8 mouse cellular contexts compared by ENCODE assay signal in genomic region chr1:36683810-36684467, GRCm38 (mm10). TPM values are rescaled to one million over a fixed set of nuclear protein-coding genes. Genes with fewer than 3 reads are reported as not detected.
DNase-seq lines count a peak whose midpoint lies in the region; ATAC-seq and TF ChIP-seq lines count a peak whose summit lies in the region.

No protein-coding gene starts in this region.

- H3K9ac ChIP-seq in embryonic facial prominence, embryonic 15.5 days, result no peak overlapping the region
- H3K9ac ChIP-seq in heart, embryonic 14.5 days (ENCODE audit: low read length), result no peak overlapping the region
- no peak overlapping the region for H3K9ac ChIP-seq in liver, embryonic 12.5 days
- H3K9ac ChIP-seq in neural tube, embryonic 11.5 days (ENCODE audit: low read length), result no peak overlapping the region
- H3K9ac ChIP-seq in stomach, embryonic 15.5 days, result no peak overlapping the region

- DNase-seq in adrenal gland, postnatal 36 days, result peak; percentile 83 to 88
- DNase-seq in kidney, postnatal 14 days, result peak; percentile 89
- DNase-seq in neural tube, embryonic 11.5 days (ENCODE audit: low spot score), result peak; percentile 83

- WGBS in embryonic facial prominence, embryonic 15.5 days, result 9% methylated on average over 13 of the region's 13 CpGs
- WGBS in heart, embryonic 14.5 days, result 11% methylated on average over 13 of the region's 13 CpGs
- 9% methylated on average over 13 of the region's 13 CpGs for WGBS in liver, embryonic 12.5 days (ENCODE audit: insufficient replicate concordance)
- WGBS in neural tube, embryonic 11.5 days, result 15% methylated on average over 13 of the region's 13 CpGs
- 9% methylated on average over 13 of the region's 13 CpGs for WGBS in stomach, embryonic 15.5 days

- H3K9me3 ChIP-seq in embryonic facial prominence, embryonic 15.5 days (replicated peaks), result no peaks in the 10 kb centered on the region
- H3K9me3 ChIP-seq in heart, embryonic 14.5 days (ENCODE audit: control insufficient read depth, low read length), result no peaks in the 10 kb centered on the region
- H3K9me3 ChIP-seq in liver, embryonic 12.5 days (replicated peaks), result no peaks in the 10 kb centered on the region
- no peaks in the 10 kb centered on the region for H3K9me3 ChIP-seq in neural tube, embryonic 11.5 days (ENCODE audit: control insufficient read depth, low read length)
- no peaks in the 10 kb centered on the region for H3K9me3 ChIP-seq in stomach, embryonic 15.5 days

- H3ac ChIP-seq in C2C12 (ENCODE audit: control insufficient read depth, insufficient read length, low read depth), result no peak overlapping the region

- TF ChIP-seq CTCF in C2C12 (IDR thresholded peaks at IDR 0.05; ENCODE audit: control insufficient read depth, insufficient read depth, insufficient read length), result peak; percentile 84

- H3K4me3 ChIP-seq in C2C12 (ENCODE audit: insufficient read depth, poor library complexity, severe bottlenecking), result no peak overlapping the region
- no peak overlapping the region for H3K4me3 ChIP-seq in embryonic facial prominence, embryonic 15.5 days (replicated peaks)
- no peak overlapping the region for H3K4me3 ChIP-seq in heart, embryonic 14.5 days (ENCODE audit: control insufficient read depth in 1 of 2, insufficient read depth in 1 of 2, low read depth in 1 of 2, low read length in 2 of 2)
- H3K4me3 ChIP-seq in liver, embryonic 12.5 days, result no peak overlapping the region
- H3K4me3 ChIP-seq in neural tube, embryonic 11.5 days (ENCODE audit: low read depth, low read length), result no peak overlapping the region
- no peak overlapping the region for H3K4me3 ChIP-seq in stomach, embryonic 15.5 days (replicated peaks)

- H3K27ac ChIP-seq in embryonic facial prominence, embryonic 15.5 days (replicated peaks), result no peak overlapping the region
- no peak overlapping the region for H3K27ac ChIP-seq in heart, embryonic 14.5 days (replicated peaks in 1 of 2; ENCODE audit: control insufficient read depth in 1 of 2, insufficient read depth in 1 of 2, low read depth in 2 of 2, low read length in 2 of 2)
- H3K27ac ChIP-seq in liver, embryonic 12.5 days, result no peak overlapping the region
- H3K27ac ChIP-seq in neural tube, embryonic 11.5 days (ENCODE audit: low read depth, low read length), result no peak overlapping the region
- H3K27ac ChIP-seq in stomach, embryonic 15.5 days, result no peak overlapping the region

- H3K36me3 ChIP-seq in C2C12 (ENCODE audit: control insufficient read depth, insufficient read depth), result no peaks in the 10 kb centered on the region
- H3K36me3 ChIP-seq in embryonic facial prominence, embryonic 15.5 days, result no peaks in the 10 kb centered on the region
- no peaks in the 10 kb centered on the region for H3K36me3 ChIP-seq in heart, embryonic 14.5 days (ENCODE audit: control insufficient read depth, insufficient read depth, low read length)
- no peaks in the 10 kb centered on the region for H3K36me3 ChIP-seq in liver, embryonic 12.5 days
- H3K36me3 ChIP-seq in neural tube, embryonic 11.5 days (ENCODE audit: control insufficient read depth, insufficient read depth, low read length), result no peaks in the 10 kb centered on the region
- H3K36me3 ChIP-seq in stomach, embryonic 15.5 days, result no peaks in the 10 kb centered on the region

- peak; percentile 76; the same call in 1 of the 2 replicates for ATAC-seq in embryonic facial prominence, embryonic 15.5 days (ENCODE audit: insufficient number of reproducible peaks, low FRiP score, low TSS enrichment, low read depth)
- ATAC-seq in heart, embryonic 14.5 days (ENCODE audit: insufficient number of reproducible peaks, insufficient read depth, low FRiP score, low read depth), result peak; percentile 56; the same call in 1 of the 2 replicates
- ATAC-seq in liver, embryonic 12.5 days, result peak; percentile 77
- ATAC-seq in neural tube, embryonic 11.5 days (ENCODE audit: insufficient read depth, low FRiP score, low TSS enrichment), result no peak
- peak; percentile 80; the same call in 1 of the 2 replicates for ATAC-seq in stomach, embryonic 15.5 days (ENCODE audit: insufficient read depth, low FRiP score, low read depth)

- H3K4me1 ChIP-seq in embryonic facial prominence, embryonic 15.5 days, result peaks cover 10% of the 10 kb centered on the region; the same call in 1 of the 2 replicates
- no peaks in the 10 kb centered on the region for H3K4me1 ChIP-seq in heart, embryonic 14.5 days (ENCODE audit: control insufficient read depth in 2 of 2, insufficient read depth in 2 of 2, low read length in 2 of 2)
- no peaks in the 10 kb centered on the region for H3K4me1 ChIP-seq in liver, embryonic 12.5 days
- no peaks in the 10 kb centered on the region for H3K4me1 ChIP-seq in neural tube, embryonic 11.5 days (ENCODE audit: control insufficient read depth, insufficient read depth, low read length)
- peaks cover 2% of the 10 kb centered on the region; the same call in 1 of the 2 replicates for H3K4me1 ChIP-seq in stomach, embryonic 15.5 days

- no peaks in the 10 kb centered on the region for H3K79me2 ChIP-seq in C2C12 (ENCODE audit: control insufficient read depth, insufficient read depth)

- H3K79me3 ChIP-seq in C2C12 (ENCODE audit: low read depth), result no peaks in the 10 kb centered on the region

- no peaks in the 10 kb centered on the region for H3K27me3 ChIP-seq in C2C12 (ENCODE audit: control insufficient read depth, insufficient read depth, insufficient read length)
- H3K27me3 ChIP-seq in embryonic facial prominence, embryonic 15.5 days, result no peaks in the 10 kb centered on the region
- no peaks in the 10 kb centered on the region for H3K27me3 ChIP-seq in heart, embryonic 14.5 days (ENCODE audit: control insufficient read depth, insufficient read depth, low read length)
- H3K27me3 ChIP-seq in liver, embryonic 12.5 days (replicated peaks), result no peaks in the 10 kb centered on the region
- no peaks in the 10 kb centered on the region for H3K27me3 ChIP-seq in neural tube, embryonic 11.5 days (ENCODE audit: control insufficient read depth, insufficient read depth, low read length)
- H3K27me3 ChIP-seq in stomach, embryonic 15.5 days (replicated peaks), result no peaks in the 10 kb centered on the region

- no peak overlapping the region for H3K4me2 ChIP-seq in embryonic facial prominence, embryonic 15.5 days (replicated peaks)
- H3K4me2 ChIP-seq in heart, embryonic 14.5 days (ENCODE audit: low read length), result no peak overlapping the region
- no peak overlapping the region for H3K4me2 ChIP-seq in liver, embryonic 12.5 days
- H3K4me2 ChIP-seq in neural tube, embryonic 11.5 days (ENCODE audit: low read depth), result no peak overlapping the region
- no peak overlapping the region for H3K4me2 ChIP-seq in stomach, embryonic 15.5 days

TF ChIP-seq in C2C12, 6 proteins besides CTCF, POLR2A, EP300 and RAD21:
- TF ChIP-seq MYOD1 (IDR thresholded peaks at IDR 0.05; ENCODE audit: control insufficient read depth, insufficient read length, low read depth), result no peak
- no peak for TF ChIP-seq CEBPB (IDR thresholded peaks at IDR 0.05; ENCODE audit: low read depth)
- no peak for TF ChIP-seq MYOG (IDR thresholded peaks at IDR 0.05; ENCODE audit: control insufficient read depth, extremely low read depth, insufficient read length)
- TF ChIP-seq FOSL1 (IDR thresholded peaks at IDR 0.05; ENCODE audit: insufficient read depth, low read length, poor library complexity, severe bottlenecking), result no peak
- no peak for TF ChIP-seq USF1 (IDR thresholded peaks at IDR 0.05; ENCODE audit: low read depth)
- TF ChIP-seq MAX (IDR thresholded peaks at IDR 0.05), result no peak

RNA-seq across cellular contexts. Expression of gene Fam178b, which starts 1.0 kb away (rescaled TPM):
- 0.08 TPM for polyA plus RNA-seq in C2C12 (2012; fragmentation: generic; extraction: Trizol)
- total RNA-seq in adrenal gland, postnatal 36 days (2021), result under 1 TPM; 0.36 to 0.40 TPM
- polyA plus RNA-seq in embryonic facial prominence, embryonic 15.5 days (2015; fragmentation: Nextera tagmentation; extraction: Ambion mirVana), result 1.3 and 3.5 TPM in 2 replicates
- 1.8 and 3.1 TPM in 2 replicates for polyA plus RNA-seq in heart, embryonic 14.5 days (2014; fragmentation: Nextera tagmentation; extraction: Ambion mirVana)
- polyA plus RNA-seq in liver, embryonic 12.5 days (2016; fragmentation: Nextera tagmentation; extraction: Ambion mirVana), result 0.20 TPM in 1 of 2 replicates, not detected in the other
- polyA plus RNA-seq in neural tube, embryonic 11.5 days (2014; fragmentation: Nextera tagmentation; extraction: Ambion mirVana), result 0.30 TPM in 1 of 2 replicates, not detected in the other
- 0.68 and 0.96 TPM in 2 replicates for polyA plus RNA-seq in stomach, embryonic 15.5 days (2015; fragmentation: Nextera tagmentation; extraction: Ambion mirVana)

RNA-seq across cellular contexts. Expression of gene Cox5b, which starts 7.3 kb away (rescaled TPM):
- 734 TPM for polyA plus RNA-seq in C2C12 (2012; fragmentation: generic; extraction: Trizol)
- total RNA-seq in adrenal gland, postnatal 36 days (2021), result 100 to 1,000 TPM; 841 to 851 TPM
- 549 and 569 TPM in 2 replicates for polyA plus RNA-seq in embryonic facial prominence, embryonic 15.5 days (2015; fragmentation: Nextera tagmentation; extraction: Ambion mirVana)
- polyA plus RNA-seq in heart, embryonic 14.5 days (2014; fragmentation: Nextera tagmentation; extraction: Ambion mirVana), result 1,570 and 1,612 TPM in 2 replicates
- polyA plus RNA-seq in liver, embryonic 12.5 days (2016; fragmentation: Nextera tagmentation; extraction: Ambion mirVana), result 527 and 538 TPM in 2 replicates
- 528 and 531 TPM in 2 replicates for polyA plus RNA-seq in neural tube, embryonic 11.5 days (2014; fragmentation: Nextera tagmentation; extraction: Ambion mirVana)
- 638 and 681 TPM in 2 replicates for polyA plus RNA-seq in stomach, embryonic 15.5 days (2015; fragmentation: Nextera tagmentation; extraction: Ambion mirVana)

RNA-seq across cellular contexts. Expression of gene 4933424G06Rik, which starts 26.0 kb away (rescaled TPM):
- polyA plus RNA-seq in C2C12 (2012; fragmentation: generic; extraction: Trizol), result 0.02 TPM
- total RNA-seq in adrenal gland, postnatal 36 days (2021), result not detected
- polyA plus RNA-seq in embryonic facial prominence, embryonic 15.5 days (2015; fragmentation: Nextera tagmentation; extraction: Ambion mirVana), result 0.34 and 0.44 TPM in 2 replicates
- polyA plus RNA-seq in heart, embryonic 14.5 days (2014; fragmentation: Nextera tagmentation; extraction: Ambion mirVana), result 0.18 TPM in 1 of 2 replicates, not detected in the other
- polyA plus RNA-seq in liver, embryonic 12.5 days (2016; fragmentation: Nextera tagmentation; extraction: Ambion mirVana), result 0.11 TPM in 1 of 2 replicates, not detected in the other
- polyA plus RNA-seq in neural tube, embryonic 11.5 days (2014; fragmentation: Nextera tagmentation; extraction: Ambion mirVana), result not detected in 2 replicates
- 0.19 TPM in 1 of 2 replicates, not detected in the other for polyA plus RNA-seq in stomach, embryonic 15.5 days (2015; fragmentation: Nextera tagmentation; extraction: Ambion mirVana)

RNA-seq across cellular contexts. Expression of gene Actr1b, which starts 30.3 kb away (rescaled TPM):
- 106 TPM for polyA plus RNA-seq in C2C12 (2012; fragmentation: generic; extraction: Trizol)
- 100 to 1,000 TPM; 136 to 141 TPM for total RNA-seq in adrenal gland, postnatal 36 days (2021)
- 110 and 118 TPM in 2 replicates for polyA plus RNA-seq in embryonic facial prominence, embryonic 15.5 days (2015; fragmentation: Nextera tagmentation; extraction: Ambion mirVana)
- polyA plus RNA-seq in heart, embryonic 14.5 days (2014; fragmentation: Nextera tagmentation; extraction: Ambion mirVana), result 74.4 and 79.1 TPM in 2 replicates
- polyA plus RNA-seq in liver, embryonic 12.5 days (2016; fragmentation: Nextera tagmentation; extraction: Ambion mirVana), result 47.2 and 47.9 TPM in 2 replicates
- 127 and 135 TPM in 2 replicates for polyA plus RNA-seq in neural tube, embryonic 11.5 days (2014; fragmentation: Nextera tagmentation; extraction: Ambion mirVana)
- 85.4 and 96.2 TPM in 2 replicates for polyA plus RNA-seq in stomach, embryonic 15.5 days (2015; fragmentation: Nextera tagmentation; extraction: Ambion mirVana)
